Mouse (Mus musculus) gastrocnemius, postnatal 25 days (tissue): ENCODE data around the gene M1ap. TPM values are rescaled to one million over a fixed set of nuclear protein-coding genes. Genes with fewer than 3 reads are reported as not detected.

ENCODE experiments used
- DNase-seq: peaks from one replicate; pipeline ENCODE4 v3.0.0; 2022
- total RNA-seq, 2 experiments: library from RNA; stranded (reverse); gene quantifications; 1 replicate in 1 of 2; 2 replicates in 1 of 2; pipeline ENCODE4 v1.2.3; 2021

The M1ap gene
- total RNA-seq, 2 experiments from 2014 or later: not detected

DNA sequence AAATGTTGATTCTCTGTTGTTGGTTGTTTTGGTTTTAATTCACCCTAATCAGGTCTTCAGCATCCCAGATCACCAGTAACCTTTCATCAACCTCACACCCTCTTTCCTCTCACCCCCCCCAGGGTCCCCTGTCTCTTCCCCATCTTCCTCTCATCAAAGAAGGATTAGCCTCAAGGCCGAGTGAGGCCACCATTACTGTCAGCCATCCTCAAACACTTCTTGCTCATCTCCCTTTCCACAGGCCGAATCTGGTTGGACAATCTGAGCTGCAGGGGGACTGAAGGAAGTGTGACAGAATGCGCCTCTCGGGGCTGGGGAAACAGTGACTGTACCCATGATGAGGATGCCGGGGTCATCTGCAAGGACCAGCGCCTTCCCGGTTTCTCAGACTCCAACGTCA, 90.5 kb downstream of the M1ap start:
- DNase-seq: no peak

DNA sequence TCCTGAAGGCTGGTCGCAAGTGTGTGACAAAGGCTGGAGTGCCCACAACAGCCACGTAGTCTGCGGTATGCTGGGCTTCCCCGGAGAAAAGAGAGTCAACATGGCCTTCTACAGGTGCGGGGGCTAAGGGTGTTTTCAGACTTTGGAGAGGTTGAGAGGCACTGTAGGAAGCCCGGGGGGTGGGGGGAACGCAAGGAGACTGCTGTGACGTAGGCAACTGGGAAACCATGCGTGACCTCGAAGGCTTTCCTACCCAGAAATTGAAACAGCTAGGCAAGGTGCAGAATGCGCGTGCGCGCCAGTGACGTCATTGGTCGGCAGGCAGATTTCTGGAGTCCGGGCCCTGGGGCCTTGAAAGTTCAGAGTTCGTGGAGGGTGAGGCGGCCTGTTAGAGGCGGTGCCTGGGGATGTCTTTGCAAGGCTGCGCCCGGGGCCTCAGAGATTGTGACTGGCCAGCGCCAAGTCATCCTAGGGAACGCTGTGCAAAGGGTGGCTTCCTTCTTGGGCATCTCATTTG, 91.9 kb downstream of the M1ap start:
- peak; percentile 87 for DNase-seq

DNA sequence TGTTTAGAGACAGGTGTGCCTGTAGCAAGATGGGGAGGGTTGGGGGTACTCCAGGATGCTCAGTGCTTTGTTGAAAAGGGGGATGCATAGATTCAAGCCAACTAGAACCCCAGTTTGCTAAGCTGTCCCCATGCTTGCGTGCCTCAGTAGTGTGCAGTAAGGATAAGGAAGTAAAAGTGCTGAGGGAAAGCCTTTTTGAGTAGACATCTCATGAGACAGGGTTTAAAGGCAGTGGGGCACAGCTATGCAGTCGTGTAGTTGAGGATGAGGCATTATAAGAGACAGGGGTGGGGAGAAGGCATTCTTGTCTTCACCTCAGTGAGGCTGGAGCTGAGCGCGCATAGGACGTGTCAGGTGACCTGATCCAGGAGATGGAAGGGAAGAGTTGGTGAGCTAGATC, 93.9 kb downstream of the M1ap start:
- DNase-seq: no peak

DNA sequence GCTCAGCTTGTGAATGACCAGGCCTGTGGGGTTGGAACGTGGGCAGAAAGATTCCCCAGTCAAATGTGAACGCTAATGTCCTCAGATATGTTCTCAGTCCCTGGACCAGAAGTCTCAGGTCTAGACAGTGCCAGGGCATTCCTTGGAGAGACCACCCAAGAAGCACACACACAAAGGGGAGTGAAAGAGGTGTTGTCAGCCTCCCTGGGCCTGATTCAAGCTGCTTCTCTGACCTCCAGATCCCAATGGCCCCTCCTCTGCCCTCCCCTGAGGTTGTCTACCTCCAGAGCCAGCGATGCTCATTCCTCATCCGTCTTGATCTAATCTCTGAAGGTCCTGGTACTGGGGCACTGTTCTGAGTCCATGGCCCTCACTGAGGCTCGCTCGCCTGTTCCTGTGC, 96.9 kb downstream of the M1ap start:
- no peak for DNase-seq

DNA sequence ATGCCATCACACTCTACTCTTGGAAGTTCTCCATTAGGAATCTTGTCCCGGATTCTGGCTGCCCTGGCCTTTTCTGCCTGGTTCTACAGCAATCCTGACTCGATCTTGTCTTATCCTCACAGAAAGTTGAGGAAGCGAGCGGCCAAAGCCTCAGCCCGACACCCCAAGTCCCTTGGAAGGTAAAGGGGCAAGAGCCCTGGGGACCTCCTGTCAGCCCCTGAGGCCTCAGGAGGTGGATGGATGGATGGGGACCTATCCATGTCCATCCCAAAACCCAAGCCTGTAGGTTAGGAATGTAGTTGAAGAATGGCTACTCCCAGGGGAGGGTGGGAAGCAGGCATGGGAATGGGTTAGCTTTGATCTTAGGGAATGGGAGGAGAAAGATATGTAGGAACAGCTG, 97.3 kb downstream of the M1ap start:
- DNase-seq: no peak

DNA sequence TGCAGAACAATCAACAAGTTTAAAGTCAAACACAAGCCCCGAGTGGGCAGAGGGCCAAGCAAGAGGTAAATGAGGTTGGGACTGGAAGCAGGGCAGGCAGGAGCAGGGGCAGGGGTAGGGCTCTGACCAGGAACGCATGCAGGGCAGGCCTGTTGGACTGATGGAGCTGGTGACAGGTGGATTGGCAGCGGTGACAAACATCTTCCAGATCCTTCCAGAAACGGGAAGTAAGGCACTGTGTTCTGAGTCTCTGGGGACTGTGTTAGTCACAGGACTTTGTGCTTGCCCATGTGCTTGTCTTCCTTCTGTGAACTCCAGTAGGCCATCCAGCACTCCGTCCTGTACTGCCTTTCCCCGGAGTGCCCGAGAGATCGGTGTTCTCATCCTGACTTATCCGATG, 98.0 kb downstream of the M1ap start:
- DNase-seq: no peak

DNA sequence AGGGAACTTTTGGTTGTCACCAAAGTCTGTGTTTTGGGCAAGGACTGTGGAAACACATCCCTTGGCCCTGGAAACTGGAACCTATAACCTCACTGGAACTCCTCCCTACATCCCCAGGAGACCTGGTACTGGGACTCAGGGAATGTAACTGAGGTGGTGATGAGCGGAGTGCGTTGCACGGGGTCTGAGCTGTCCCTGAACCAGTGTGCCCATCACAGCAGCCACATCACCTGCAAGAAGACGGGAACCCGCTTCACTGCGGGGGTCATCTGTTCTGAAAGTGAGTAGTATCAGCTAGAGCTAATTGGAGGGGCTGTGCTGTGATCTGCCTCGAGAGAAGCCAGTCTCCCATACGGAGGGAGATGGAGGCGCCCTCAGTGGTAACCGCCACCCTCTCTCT, 102.7 kb downstream of the M1ap start:
- no peak for DNase-seq

DNA sequence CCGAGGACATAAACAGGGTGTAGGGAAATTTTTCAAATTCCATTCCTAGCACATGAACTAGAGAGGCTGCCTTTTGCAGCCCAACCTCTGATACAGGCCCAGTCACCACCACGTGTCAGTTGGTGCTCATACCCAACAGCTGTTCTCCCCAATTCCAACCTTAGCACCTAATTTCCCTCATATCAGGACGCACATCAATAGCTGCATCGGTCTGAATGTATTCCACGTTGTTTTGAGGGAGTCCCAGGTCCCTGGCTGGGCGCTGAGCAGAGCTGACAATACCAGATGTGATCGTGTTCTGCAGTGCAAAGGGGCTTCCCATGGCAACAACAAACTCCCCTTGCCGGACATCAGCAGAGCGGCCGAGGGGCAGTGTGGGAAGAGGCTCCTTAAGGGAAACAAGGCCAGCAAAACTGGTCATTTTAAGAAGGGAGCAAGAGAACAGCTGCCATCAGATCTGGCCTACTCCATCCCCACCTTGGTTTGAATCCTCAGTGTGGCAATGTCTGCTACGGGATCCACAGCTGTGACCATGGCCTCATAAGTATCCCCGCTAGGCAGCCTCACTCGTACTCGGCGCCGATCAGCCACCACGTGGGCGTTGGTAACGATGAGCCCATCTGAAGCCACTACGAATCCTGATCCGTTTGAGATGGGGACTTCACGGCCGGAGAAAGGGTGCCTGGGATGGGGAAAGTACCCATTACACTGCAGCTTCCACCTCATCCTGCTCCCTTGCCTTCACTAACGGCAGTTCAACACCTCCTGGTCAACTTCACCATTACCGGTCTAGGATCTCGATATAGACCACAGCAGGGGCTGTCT, 106.6 kb downstream of the M1ap start:
- no peak for DNase-seq

DNA sequence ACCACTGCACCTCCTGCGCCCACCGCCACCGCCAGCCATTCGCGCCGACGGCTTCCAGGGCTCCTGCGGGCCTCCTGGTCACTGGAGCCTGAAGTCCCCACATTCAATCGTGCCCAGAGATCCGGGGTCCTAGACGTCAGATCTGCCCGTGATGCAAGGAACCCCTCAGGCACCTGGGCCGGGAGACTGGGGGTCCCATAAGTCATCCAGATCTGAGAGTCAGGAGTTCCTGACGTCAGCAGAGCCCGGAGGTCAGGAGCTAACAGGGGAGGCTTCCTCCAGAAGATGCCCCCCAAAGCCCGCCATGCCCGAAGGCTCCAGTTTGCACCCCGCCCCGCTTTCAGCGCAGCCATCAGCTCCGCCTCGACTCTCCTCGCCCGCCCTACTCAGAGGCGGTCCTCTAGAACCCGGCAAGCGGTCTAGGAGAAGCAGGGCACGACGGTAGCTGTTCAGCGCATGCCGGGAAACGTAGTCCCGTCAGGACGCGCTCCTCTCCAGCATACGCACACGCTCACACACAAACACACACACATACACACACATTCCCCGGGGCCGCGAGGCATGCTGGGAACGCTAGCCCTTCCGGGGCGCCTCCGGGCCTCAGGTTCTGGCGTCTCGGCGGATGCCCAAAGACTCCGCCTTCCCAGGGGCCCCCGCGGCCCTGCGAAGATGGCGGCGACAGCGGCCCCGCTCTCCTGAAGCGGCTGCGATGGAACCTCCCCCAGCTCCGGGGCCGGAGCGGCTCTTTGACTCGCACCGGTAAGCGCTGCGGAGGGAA, 107.6 kb downstream of the M1ap start, which contains the start of gene Aup1:
Gene Aup1 (plus strand): TSS at position 448 of the 778 bp plus-strand sequence.
- peak; percentile 97 for DNase-seq

DNA sequence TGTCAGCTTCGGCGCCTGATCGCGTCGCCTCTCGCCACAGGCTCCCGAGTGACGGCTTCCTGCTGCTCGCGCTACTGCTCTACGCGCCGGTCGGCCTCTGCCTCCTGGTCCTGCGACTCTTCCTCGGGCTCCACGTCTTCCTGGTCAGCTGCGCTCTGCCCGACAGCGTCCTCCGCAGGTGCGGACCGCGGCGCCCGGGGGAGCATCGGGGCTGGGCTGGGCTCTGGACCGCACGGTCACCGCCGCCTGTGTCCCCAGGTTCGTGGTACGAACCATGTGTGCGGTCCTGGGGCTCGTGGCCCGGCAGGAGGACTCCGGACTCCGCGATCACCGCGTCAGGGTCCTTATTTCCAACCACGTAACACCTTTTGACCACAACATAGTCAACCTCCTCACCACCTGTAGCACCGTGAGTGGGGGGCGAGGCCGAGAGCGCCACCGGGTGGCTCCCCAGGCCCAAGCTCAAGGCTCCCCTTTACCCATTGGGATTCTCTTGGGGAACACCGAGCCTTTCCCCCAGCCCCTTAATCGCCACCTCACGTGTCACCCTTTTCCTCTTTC, 108.2 kb downstream of the M1ap start, which contains the start of gene Htra2:
Gene Htra2 (minus strand): TSS at position 403 of the 561 bp plus-strand sequence.
- no peak for DNase-seq

DNA sequence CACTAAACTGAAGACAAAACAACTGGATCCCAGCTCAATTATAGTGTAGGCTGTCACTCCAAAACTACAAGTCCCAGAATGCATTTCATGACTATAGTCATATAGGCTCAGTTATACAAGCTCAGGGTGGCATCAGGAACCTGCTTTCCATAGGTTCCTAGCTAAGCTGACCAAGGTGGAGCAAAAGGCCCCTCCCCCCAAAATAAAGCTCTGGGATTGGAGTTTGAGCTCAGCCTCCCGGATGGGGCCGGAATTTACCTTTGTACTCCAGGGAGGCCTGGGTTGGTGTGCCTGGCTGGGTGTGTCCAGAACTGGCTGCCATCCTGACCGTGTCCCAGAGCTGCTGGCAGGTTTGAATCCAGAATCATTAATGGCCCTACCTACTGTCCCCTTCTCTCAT, 111.1 kb downstream of the M1ap start, which contains the start of gene Dqx1:
Gene Dqx1 (plus strand): TSS at position 55 of the 400 bp plus-strand sequence.
- no peak for DNase-seq

DNA sequence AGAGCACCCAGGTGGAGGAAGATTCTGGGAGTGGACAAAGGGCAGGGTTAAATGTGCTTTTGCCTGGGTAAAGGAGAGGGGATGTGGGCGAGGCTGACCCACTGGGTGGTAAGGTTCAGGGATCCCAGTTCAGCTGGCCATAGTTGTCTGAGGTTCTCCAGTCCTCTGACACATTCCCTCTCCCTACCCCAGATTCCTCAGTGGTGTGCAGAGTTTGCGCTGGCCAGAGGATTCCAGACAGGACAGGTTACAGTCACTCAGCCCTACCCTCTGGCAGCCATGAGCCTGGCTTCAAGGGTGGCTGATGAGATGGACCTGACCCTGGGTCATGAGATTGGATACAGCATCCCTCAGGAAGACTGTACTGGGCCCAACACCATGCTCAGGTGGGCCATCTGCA, 112.0 kb downstream of the M1ap start:
- no peak for DNase-seq

DNA sequence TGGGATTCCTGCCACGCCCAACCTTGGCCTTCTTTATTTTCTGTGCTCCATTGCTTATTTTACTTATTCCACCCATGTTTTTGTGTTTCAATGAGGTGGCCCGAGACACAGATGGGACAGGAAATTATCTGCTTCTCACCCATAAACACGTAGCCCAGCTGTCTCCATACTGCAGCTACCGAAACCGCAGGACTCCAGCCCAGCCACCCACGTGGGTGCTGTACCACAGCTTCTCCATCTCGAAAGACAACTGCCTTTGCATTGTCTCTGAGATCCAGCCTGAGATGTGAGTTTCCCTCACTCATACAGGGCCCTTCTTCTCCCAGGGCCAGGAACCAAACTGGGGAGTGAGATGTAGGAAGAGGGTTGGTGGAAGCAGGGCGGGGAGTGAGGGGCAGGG, 119.3 kb downstream of the M1ap start:
- DNase-seq: no peak

DNA sequence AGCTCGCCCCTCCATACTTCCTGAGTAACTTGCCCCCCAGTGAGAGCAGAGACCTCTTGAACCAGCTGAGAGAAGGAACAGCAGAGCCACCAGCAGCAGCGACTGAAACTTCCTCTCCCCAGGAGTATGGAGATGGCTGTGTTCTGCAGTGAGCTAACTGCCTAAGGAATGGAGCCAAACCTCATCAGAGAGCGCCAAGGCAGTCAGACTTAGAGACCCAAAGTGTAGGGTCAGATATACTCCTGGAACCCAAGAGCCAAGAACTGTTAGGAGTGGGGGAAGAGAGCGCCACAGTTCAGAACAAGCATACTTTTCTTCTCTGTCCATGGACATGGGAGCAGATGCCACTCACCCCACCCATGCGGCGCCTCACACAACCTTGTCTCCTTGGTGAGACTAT, 119.7 kb downstream of the M1ap start:
- no peak for DNase-seq

DNA sequence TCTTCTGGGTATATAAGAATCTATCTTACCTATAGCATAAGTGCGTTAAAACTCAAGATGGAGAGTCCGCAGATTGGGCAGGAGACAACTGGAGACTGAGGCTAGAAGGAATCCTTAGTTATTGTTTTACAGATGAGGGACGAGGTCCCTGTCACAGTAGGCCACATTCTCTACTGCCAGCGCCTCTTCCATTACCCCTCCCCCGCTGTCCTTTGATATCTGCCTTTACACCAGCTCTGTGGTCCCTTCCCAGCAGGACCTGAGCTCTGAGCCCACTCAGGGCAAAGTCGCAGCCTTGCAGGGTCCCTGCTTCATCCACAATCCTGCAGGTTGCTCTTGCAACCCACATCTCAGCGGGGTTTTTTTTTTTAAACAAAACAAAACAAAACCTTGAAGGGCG, 121.5 kb downstream of the M1ap start:
- DNase-seq: no peak

DNA sequence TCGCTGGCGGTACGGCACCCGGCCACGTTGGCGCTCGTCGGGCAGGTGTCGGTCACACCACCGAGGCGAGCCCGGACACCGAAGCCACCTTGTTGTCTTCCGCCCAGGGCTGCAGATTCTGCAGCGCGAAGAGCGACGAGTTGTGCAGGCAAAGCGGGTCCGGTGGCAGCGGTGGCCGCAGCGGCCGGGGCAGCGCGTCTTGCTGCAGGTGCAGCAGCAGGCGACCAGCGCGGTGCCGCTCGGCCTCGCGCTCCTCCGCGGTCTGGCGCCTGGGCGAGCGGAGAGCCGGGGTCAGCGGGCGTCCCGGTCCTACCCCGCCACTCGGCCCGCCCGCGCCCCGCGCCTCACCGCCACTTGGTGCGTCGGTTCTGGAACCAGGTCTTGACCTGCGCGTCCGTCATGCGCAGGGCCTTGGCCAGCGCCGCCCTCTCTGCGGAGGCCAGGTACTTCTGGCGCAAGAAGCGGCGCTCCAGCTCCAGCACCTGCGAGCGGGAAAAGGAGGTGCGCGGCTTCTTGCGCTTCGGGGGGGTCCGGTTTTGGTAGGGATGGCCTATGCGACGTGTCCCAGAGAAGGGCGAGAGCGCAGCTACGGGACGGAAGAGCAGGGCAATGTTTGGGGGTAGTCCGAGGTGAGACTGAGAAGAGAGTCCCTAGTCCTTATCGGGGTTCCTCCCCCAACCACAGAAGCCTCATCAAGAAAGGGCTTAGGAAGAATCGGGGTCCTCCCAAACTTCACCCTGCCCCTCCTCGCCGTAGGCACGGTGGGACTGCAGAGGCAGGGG, 122.2 kb downstream of the M1ap start:
- no peak for DNase-seq

DNA sequence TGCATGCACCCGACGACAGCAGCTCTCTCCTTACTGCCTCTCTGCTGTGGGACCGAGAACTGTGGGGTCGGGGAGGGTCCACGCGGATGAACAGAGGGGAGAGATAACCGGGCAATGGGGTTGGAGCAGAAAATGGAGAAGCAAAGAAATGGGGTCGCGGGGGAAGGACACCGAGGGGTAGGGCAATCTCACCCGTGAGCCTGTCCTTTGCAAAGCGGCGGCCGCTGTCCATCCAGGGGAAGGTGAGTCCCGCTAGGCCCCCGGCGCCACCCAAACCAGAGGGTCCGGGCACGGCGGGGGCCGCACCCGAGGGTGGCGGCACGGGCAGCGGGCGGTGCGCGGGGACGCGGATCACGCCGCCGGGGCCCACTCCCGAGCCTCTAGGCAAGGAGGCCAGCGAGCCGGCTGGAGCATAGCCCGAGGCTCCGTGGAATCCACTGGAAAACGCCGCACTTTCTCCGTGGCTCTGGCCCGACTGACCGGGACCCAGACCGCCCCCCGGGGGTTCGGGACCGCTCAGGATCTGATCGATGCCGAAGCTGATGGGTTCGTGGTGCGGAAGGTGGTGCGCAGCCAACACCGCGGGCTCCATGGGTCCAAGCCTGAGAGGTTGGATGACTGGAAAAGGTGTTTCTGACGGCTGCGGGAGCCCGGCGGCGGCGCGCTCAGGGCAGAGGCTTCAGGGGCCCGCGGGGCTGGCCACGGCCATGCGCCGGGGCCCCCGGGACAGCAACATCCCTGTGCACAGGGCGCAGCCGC, 123.0 kb downstream of the M1ap start:
- DNase-seq: no peak

DNA sequence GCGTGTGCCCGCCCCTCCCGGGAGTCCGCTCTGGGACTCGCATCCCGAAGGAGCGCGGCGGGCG, 123.4 kb downstream of the M1ap start, which contains the start of gene Tlx2:
Gene Tlx2 (minus strand): TSS at position 47 of the 64 bp plus-strand sequence.
- no peak for DNase-seq

DNA sequence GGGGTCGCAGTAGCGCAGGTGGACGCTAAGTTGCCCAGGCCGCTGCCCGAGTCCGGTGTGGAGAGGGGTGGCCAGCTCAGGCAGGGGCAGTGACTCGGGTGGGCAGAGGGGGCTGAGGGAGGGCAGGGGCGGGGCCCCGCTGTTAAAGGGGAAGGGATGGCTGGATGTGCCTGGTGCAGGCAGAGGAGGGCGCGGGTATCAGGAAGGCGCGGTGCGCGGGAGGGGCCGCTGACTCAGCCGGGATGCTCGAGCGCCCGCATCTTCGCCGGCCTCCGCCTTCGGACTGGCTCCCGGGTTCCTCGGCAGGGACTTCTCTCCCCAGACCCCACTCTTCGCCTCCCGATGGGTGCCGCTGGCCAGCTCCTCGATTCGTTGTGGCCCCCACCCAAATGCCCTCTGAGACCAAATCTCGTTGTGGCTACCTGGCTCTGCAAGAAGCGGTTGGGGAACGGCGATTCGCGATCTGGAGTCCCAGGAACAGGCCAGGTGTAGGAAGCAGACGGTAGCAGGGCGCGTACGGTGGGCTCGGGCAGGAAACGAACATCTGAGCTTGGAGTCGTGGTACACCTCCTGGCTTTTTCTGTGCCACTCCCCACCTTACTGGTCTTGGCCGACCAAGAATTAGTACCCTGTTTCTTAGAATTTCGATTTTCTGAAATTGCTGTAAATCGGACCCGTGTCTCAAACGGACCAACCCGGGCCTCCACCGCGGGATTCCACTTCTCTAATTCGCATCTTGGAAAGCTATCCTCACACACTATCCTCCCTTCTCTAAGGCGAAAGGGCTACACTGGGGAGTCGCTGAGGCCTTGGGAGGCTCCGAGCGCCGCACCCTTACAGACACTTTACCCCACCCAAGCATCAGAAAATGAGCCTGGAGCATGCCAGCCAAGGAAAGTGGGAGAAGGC, 123.9 kb downstream of the M1ap start:
- no peak for DNase-seq

DNA sequence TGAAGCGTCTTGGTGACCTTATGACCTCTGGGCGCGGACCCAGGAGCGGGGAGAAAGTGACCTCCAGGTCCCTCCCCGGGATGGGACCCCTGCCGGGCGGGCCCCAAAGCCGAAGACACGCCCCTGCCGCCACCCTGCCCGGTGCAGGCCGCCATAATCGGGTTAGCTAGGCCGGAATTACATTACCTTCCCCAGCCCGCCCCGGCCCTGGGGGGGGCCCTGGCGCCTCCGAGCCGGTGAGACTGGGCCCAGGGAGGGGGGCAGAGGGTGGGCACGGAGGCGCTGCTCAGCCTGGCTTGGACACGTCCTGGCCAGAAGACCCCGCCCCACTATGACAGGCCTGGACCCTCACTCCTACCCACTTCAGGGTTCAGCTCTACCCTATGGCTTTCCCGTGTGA, 124.5 kb downstream of the M1ap start:
- DNase-seq: no peak

DNA sequence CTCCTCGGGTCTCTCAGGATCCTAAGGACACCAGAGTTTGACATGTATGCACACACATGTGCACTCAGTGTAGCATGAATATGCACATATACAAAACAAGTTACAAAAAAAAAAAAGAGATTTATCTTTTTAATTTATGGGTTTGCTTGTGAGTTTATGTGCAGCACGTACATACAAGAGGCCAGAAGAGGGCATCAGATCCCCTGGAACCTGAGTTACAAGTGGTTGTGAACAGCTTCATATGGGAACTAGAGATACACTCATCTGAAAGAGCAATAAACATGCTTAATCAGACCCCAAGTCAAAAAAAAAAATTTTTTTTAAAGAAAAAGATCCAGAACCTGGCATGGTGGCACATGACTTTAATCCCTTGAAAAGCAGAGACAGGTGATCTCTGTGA, 128.3 kb downstream of the M1ap start:
- DNase-seq: no peak
